Mouse (Mus musculus) c-Kit-negative CD71-positive TER-119-positive erythroid progenitor cells, embryonic 14.5 days (primary cell): ENCODE measurements around the gene Rps6ka6.

Experiments
- DNase-seq: peaks from one replicate; pipeline ENCODE4 v3.0.0-alpha.2; 2013; ENCODE audit warnings: low read depth, low spot score

Rps6ka6 gene

GRCm38 (mm10) chrX:111537859-111538258 is at the start of gene Rps6ka6:
TSS of gene Rps6ka6 (minus strand) at chrX:111537959.
- DNase-seq, result no peak

DNA sequence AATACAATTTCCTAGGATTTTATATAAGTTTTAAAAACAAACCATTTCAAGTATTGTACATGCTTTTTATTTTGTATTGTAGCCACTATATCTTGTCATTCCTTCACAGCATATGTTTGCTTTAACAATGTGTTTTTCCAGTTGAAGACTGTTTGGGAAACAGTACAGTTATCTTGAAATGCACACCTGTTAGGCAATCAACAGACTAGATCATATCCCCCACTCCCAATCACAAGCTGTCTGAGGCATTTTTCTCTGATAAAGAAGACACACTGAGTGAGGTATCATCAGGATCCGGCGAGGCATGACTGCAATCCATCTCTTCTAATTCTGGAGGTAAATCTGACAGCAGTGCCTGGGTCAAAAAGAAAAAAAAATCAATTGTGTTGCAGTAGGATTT is 39.3 kb upstream of the Rps6ka6 start:
- DNase-seq, result no peak

DNA sequence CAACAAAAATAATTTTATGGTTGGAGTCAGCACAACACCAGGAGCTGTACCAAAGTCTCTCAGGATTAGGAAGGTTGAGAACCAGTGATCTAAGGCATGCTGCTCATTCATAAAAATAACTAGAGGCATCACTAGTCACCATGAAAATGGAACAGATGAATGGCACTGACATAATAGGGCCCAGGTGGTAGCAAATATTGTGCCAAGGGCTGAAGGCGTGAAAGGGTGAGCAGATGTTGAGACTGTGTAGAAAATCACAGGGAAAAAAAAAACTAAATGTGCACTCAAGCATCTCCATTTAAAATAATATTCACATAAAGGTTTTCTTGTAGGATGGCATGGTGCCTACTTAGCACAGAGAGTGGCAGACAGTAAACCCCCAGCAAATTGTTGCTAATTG is 19.6 kb downstream of the Rps6ka6 start:
- DNase-seq, result no peak

DNA sequence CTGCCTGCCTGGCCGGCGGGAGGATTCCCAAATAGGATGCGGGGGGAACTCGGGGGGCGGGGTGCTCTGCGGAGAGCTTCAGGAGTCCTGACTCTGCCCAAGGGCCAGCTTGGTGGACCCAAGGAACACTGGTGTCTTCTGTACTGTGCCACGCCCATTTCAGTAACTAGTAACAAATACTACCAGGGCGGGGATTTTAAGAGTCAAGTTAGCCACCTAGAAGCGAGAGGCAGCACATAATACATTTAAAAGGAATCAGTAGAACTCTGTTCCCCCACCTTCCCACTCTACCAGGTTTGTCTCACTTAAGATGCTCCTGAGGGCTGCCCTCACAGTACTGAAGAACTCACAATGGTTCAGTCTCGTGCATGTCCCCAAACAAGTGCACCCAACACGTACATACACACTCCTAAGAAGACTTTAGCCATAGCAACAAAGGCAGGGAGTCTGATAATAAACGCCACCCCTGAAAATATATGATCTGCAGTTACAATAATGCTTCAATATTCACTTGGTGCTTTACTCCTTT is 74.1 kb downstream of the Rps6ka6 start:
- DNase-seq, result no peak

DNA sequence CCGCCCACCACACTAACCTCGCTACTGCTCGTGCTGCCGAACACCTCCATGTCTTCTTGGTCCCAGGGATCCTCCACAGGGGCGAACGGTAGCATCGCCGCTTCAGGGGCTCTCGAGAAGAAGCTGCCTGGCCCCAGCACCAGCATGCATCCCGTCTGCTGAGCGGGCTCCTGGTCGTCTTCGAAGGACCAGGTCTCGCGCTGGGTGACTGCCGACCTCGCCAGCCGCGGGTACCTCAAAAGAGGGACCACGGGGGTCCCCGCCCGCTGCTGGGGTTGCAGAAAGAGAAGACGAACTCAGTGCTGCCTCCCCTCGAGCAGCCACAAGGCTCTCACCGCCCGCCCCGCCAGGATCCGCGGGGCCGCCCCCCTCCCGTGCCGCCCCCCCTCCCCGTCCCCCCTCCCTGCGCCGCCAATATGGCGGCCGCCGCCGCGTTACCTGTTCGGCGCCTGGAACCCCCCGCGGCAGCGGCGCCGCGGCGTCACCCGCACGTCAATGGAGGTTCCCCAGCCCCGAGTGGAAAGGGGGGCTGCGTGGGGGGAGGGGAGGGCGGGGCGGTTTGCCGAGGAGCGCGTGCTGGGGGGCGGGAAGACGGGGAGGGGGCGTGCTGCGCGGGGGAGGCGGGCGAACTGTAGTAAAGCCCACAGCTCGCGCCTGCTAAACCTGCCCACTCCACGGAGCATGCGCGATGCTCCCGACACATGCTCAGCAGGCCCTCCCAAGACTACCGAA is 74.8 kb downstream of the Rps6ka6 start:
- no peak for DNase-seq

DNA sequence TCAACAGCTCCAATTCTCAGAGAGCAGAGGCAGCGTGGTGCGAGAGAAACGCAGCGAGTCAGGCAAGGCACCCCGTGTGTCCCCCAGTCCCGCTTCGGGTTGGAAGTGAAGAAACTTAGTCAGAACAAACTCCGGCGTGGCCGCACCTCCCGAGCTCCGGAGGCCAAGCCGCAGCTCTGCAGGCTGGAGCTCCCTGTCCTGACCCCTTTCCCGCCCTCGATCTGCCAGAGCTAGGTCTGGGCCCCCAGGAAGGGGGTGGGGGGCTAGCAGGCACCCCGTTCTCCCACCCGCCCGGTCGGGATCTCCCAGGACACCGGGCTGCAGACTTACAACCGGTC is 75.3 kb downstream of the Rps6ka6 start:
- no peak for DNase-seq

DNA sequence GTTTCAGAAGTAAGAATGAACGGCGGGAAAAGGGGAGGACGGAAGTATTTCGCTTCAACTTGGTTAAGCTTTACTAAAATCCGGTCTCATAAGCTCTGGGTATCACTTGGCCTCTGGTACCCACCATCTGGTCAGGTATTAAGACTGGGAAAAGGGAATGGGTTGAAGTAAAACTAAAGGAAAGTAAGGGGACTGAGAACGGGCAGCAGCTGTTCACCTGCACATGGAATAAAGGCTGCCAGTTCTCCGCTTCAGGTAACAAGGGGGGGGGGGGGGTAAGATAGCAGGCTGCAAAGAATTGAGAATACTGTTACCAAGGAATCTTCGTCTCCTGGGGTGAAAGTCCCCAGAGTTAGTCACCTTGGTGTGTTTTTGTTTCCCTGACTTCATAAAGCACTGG is 75.7 kb downstream of the Rps6ka6 start:
- no peak for DNase-seq

GRCm38 (mm10) chrX:111460166-111460565 is 77.6 kb downstream of the Rps6ka6 start:
- DNase-seq, result no peak

DNA sequence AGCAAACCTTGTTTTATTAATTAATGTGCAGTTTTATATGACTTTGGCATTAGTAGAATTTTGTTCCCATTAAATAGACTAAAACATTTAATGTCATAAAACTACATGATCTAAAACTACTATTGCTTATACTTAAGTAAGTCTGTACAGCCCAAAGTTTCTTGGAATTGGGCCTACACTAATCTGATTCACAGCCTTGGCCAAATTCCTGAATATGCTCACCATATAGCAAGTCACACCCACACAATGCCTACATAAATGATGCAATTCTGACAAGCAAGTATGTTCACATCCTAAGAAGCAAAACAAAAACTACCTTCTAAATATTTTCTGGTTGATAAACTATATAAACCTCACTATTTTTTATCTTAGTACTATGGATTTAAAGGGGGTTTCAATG is 101.2 kb downstream of the Rps6ka6 start:
- no peak for DNase-seq

- no peak for DNase-seq
Observed at GRCm38 (mm10) chrX:111414775-111415174, 123.0 kb downstream of the Rps6ka6 start.

DNA sequence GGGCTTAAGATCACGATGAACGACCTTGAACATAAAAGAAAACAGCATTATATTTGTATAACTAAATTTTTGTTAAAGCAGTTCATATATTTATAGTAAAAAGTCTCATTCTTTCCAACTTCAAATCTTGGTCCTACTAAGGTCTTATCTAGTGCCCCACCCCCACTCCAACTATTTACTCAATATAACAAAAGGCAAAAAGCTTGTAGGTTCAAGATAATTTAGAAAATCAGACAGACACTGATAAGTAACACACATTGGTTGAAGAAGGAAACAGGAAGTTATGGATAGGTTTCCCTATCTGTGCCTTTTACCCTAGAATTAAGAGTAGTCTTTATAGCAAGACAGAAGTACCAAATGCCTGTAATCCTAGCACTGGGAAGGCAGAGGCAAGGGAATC is 132.9 kb downstream of the Rps6ka6 start:
- no peak for DNase-seq

DNA sequence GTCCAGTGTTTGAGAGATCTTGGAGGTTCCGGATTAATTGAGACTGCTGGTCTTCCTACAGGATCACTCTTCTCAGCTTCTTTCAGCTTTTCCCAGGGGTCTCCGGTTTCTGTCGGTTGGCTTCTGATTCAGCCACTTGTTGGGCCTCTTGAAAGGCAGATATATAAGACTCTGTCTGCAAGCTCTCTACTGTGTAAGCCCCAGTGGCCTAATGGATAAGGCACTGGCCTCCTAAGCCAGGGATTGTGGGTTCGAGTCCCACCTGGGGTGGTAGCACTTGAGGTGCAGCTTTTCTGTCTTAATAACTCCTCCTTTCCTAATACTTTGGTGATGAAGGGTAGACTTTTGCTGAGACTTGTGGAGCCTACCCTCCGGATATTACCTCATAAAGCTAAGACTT is 160.7 kb downstream of the Rps6ka6 start:
- no peak for DNase-seq

DNA sequence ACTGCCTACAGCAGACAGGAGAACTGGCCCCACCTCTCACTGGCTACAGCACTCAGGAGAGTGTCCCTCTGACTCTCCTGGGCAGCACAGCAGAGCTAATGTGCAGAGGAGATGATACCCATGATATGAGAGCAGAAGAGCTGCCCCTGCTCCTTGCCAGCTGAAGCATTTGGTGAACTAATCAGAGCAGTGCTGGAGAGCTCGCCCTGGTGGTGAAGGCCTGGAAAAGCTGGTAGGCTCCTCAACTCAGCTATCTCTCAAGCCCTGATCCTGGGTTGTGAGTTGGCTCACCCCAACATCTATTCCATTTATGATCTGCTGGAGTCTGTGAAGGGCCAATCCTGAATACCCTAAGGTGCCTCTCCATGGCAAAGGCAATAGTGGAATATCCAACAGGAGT is 163.6 kb downstream of the Rps6ka6 start:
- DNase-seq, result no peak
